Mouse (Mus musculus): ENCODE measurements at regions not wholly inside any gene's neighbourhood (a gene's known extent, or its start where the extent isn't known, plus 50 kb on each side); places are given as distances from the start of the nearest gene placed in this dataset.
A peak's percentile ranks its signal among the peaks of the same experiment; 100 is the strongest.

DNA sequence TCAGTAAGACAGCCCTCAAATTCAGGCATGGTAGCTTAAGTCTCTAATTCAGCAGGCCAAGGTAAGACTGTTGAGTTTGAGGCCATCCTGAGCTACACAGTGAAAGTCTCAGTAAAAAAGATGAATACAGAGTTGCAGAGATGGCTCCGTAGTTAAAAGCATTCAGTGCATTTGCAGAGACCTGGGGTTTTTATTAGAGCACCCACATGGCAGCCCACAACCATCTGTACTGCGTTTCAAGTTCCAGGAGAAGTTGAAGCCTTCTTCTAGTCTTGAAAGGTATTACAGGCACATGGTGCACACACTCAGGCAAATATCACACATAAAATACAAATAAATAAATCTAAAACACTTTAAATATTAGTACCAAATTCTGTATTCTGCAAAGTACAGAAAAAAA lies 109.6 kb upstream of the Vstm2b start:
- no peak overlapping the region for H3K27ac ChIP-seq (ENCODE audit: insufficient read depth, low read length)
- no peaks in the 10 kb centered on the region; the same call in 1 of the 2 replicates for H3K27me3 ChIP-seq (ENCODE audit: control insufficient read depth, insufficient read depth, low read length)
- WGBS: 84% methylated on average over 2 of the region's 2 CpGs
- H3K4me3 ChIP-seq (replicated peaks; ENCODE audit: insufficient read depth, low read depth, low read length): no peak overlapping the region
- TF ChIP-seq POLR2A (IDR thresholded peaks at IDR 0.05; ENCODE audit: borderline replicate concordance, insufficient read depth, low read length): no peak
- TF ChIP-seq CTCF (IDR thresholded peaks at IDR 0.05; ENCODE audit: borderline replicate concordance, insufficient read depth, low read depth, low read length): no peak
- no peaks in the 10 kb centered on the region for H3K4me1 ChIP-seq (ENCODE audit: control insufficient read depth, insufficient read depth, low read length)
- no peak for DNase-seq

GRCm38 (mm10) chr7:40794458-40795207 lies 103.5 kb upstream of the Vstm2b start:
- Histone ChIP-seq H3K27me3 (ENCODE audit: control insufficient read depth, insufficient read depth, low read length) (no peaks in the 10 kb centered on the region; the same call in 1 of the 2 replicates), H3K4me1 (ENCODE audit: control insufficient read depth, insufficient read depth, low read length) (no peaks in the 10 kb centered on the region), H3K4me3 (replicated peaks; ENCODE audit: insufficient read depth, low read depth, low read length) (no peak overlapping the region), H3K27ac (ENCODE audit: insufficient read depth, low read length) (no peak overlapping the region)
- no peak for DNase-seq
- TF ChIP-seq POLR2A (IDR thresholded peaks at IDR 0.05; ENCODE audit: borderline replicate concordance, insufficient read depth, low read length): no peak
- TF ChIP-seq CTCF (IDR thresholded peaks at IDR 0.05; ENCODE audit: borderline replicate concordance, insufficient read depth, low read depth, low read length): no peak
- 29% methylated on average over 11 of the region's 11 CpGs for WGBS

DNA sequence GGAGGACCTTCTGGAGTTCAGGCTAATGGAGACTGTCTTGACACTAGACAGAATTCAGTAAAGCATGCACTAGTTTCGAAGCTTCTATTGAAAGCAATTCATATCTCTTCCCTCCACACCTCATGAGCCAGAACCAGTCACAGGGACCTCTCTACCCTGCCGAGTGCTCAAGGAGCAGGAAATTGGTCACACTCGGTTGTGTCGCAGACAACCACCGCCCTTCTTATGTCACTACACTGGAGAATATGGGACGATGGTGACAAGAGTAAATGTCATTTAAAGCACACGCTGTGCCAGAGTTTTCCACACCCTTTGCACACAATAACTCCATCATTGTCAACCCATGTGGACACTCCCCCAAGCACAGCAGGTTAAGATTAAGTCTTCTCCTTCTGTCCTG lies 98.3 kb upstream of the Vstm2b start:
- no peak overlapping the region for H3K4me3 ChIP-seq (replicated peaks; ENCODE audit: insufficient read depth, low read depth, low read length)
- 58% methylated on average over 7 of the region's 7 CpGs for WGBS
- no peak for DNase-seq
- no peak overlapping the region for H3K27ac ChIP-seq (ENCODE audit: insufficient read depth, low read length)
- H3K27me3 ChIP-seq (ENCODE audit: control insufficient read depth, insufficient read depth, low read length): no peaks in the 10 kb centered on the region; the same call in 1 of the 2 replicates
- TF ChIP-seq CTCF (IDR thresholded peaks at IDR 0.05; ENCODE audit: borderline replicate concordance, insufficient read depth, low read depth, low read length): no peak
- TF ChIP-seq POLR2A (IDR thresholded peaks at IDR 0.05; ENCODE audit: borderline replicate concordance, insufficient read depth, low read length): no peak
- H3K4me1 ChIP-seq (ENCODE audit: control insufficient read depth, insufficient read depth, low read length): no peaks in the 10 kb centered on the region

DNA sequence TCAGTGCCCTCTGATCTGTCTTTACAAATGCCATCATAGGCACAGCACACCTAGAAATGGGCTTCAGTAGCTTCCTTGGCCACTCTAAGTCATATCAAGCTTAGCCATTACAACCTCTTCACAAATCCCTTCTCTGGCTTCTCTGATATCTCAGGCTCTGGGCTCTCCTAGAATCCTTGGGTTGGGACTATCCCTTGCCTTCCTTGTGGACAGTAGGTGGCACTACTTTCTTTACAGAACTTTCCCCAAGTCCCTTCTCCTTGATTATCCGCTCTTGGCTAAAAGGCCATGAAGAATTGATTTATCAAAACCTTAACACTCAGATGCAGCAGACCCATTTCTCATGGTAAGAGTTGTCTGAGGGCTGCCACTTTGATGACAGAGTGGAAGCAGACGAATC lies 96.8 kb upstream of the Vstm2b start:
- 62% methylated on average over 2 of the region's 2 CpGs for WGBS
- Histone ChIP-seq H3K27ac (ENCODE audit: insufficient read depth, low read length) (no peak overlapping the region), H3K27me3 (ENCODE audit: control insufficient read depth, insufficient read depth, low read length) (no peaks in the 10 kb centered on the region; the same call in 1 of the 2 replicates), H3K4me1 (ENCODE audit: control insufficient read depth, insufficient read depth, low read length) (no peaks in the 10 kb centered on the region), H3K4me3 (replicated peaks; ENCODE audit: insufficient read depth, low read depth, low read length) (no peak overlapping the region)
- TF ChIP-seq POLR2A (IDR thresholded peaks at IDR 0.05; ENCODE audit: borderline replicate concordance, insufficient read depth, low read length): no peak
- no peak for TF ChIP-seq CTCF (IDR thresholded peaks at IDR 0.05; ENCODE audit: borderline replicate concordance, insufficient read depth, low read depth, low read length)
- DNase-seq: no peak

- WGBS: 51% methylated on average over 2 of the region's 2 CpGs
- Histone ChIP-seq H3K27me3 (ENCODE audit: control insufficient read depth, insufficient read depth, low read length) (no peaks in the 10 kb centered on the region), H3K27ac (ENCODE audit: insufficient read depth, low read length) (no peak overlapping the region), H3K4me3 (replicated peaks; ENCODE audit: insufficient read depth, low read depth, low read length) (no peak overlapping the region), H3K4me1 (ENCODE audit: control insufficient read depth, insufficient read depth, low read length) (no peaks in the 10 kb centered on the region)
- no peak for TF ChIP-seq POLR2A (IDR thresholded peaks at IDR 0.05; ENCODE audit: borderline replicate concordance, insufficient read depth, low read length)
- no peak for TF ChIP-seq CTCF (IDR thresholded peaks at IDR 0.05; ENCODE audit: borderline replicate concordance, insufficient read depth, low read depth, low read length)
- no peak for DNase-seq
These were observed 92.9 kb upstream of the Vstm2b start for GRCm38 (mm10) chr7:40805211-40805610.

DNA sequence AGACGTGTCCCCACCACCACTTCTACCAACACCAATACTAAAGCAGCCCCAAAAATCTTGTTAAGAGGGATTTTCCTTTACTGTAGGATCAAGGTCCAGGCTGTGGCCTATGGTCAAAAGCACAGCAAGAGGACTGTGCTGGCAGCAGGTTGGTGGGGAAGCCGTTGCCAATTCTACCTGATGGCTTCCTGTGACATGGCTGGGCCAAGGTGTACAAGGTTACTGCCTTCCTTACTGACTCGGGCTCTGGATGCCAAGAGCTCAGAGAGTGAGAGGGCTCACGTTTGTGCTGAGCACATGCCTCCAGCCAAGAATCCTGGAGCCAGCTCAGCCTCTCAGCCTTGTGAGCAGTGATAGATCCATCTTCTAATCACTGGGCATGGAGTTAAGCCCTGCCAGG lies 92.3 kb upstream of the Vstm2b start:
- H3K4me1 ChIP-seq (ENCODE audit: control insufficient read depth, insufficient read depth, low read length): no peaks in the 10 kb centered on the region
- TF ChIP-seq CTCF (IDR thresholded peaks at IDR 0.05; ENCODE audit: borderline replicate concordance, insufficient read depth, low read depth, low read length): no peak
- TF ChIP-seq POLR2A (IDR thresholded peaks at IDR 0.05; ENCODE audit: borderline replicate concordance, insufficient read depth, low read length): no peak
- WGBS: 23% methylated on average over 4 of the region's 4 CpGs
- no peak overlapping the region for H3K27ac ChIP-seq (ENCODE audit: insufficient read depth, low read length)
- DNase-seq: peak in 1 of 2 experiments; percentile 11
- no peak overlapping the region for H3K4me3 ChIP-seq (replicated peaks; ENCODE audit: insufficient read depth, low read depth, low read length)
- H3K27me3 ChIP-seq (ENCODE audit: control insufficient read depth, insufficient read depth, low read length): no peaks in the 10 kb centered on the region

- Histone ChIP-seq H3K27ac (ENCODE audit: insufficient read depth, low read length) (no peak overlapping the region), H3K4me1 (ENCODE audit: control insufficient read depth, insufficient read depth, low read length) (no peaks in the 10 kb centered on the region), H3K4me3 (replicated peaks; ENCODE audit: insufficient read depth, low read depth, low read length) (no peak overlapping the region), H3K27me3 (ENCODE audit: control insufficient read depth, insufficient read depth, low read length) (no peaks in the 10 kb centered on the region)
- 63% methylated on average over 4 of the region's 4 CpGs for WGBS
- DNase-seq: peak in 1 of 2 experiments; percentile 3
- TF ChIP-seq CTCF (IDR thresholded peaks at IDR 0.05; ENCODE audit: borderline replicate concordance, insufficient read depth, low read depth, low read length): no peak
- TF ChIP-seq POLR2A (IDR thresholded peaks at IDR 0.05; ENCODE audit: borderline replicate concordance, insufficient read depth, low read length): no peak
These were observed 85.2 kb upstream of the Vstm2b start for GRCm38 (mm10) chr7:40812952-40813351.

DNA sequence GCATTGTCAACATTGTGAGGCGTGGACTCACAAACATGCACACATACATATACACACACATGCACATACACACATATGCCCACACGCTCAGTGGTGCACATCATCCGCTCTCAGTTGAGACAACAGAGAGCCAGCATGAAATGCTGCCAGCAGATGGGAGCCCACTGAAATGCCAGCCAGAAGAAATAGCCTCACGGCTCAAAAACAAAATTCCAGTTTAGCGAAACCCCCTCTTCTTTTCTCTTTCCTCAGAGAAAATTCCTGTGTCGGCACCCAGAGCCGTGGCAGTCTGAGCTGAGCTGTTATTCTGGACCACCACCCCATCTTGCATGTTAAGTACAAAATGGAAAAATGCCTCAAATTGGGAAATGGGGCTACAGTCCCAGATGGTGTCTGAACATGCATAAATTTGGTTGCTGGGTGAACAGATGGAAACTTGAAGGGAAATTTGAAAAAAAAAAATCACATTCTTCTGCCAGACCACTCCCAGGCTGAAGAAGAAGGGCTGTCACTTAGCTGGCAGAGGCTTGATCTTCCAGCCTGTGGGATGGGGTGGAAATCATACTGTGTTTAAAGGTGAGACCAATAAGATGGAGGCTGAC lies 72.9 kb upstream of the Vstm2b start:
- TF ChIP-seq POLR2A (IDR thresholded peaks at IDR 0.05; ENCODE audit: borderline replicate concordance, insufficient read depth, low read length) (no peak), CTCF (IDR thresholded peaks at IDR 0.05; ENCODE audit: borderline replicate concordance, insufficient read depth, low read depth, low read length) (no peak)
- H3K4me3 ChIP-seq (replicated peaks; ENCODE audit: insufficient read depth, low read depth, low read length): no peak overlapping the region
- DNase-seq: no peak
- H3K4me1 ChIP-seq (ENCODE audit: control insufficient read depth, insufficient read depth, low read length): no peaks in the 10 kb centered on the region
- H3K27me3 ChIP-seq (ENCODE audit: control insufficient read depth, insufficient read depth, low read length): no peaks in the 10 kb centered on the region
- no peak overlapping the region for H3K27ac ChIP-seq (ENCODE audit: insufficient read depth, low read length)
- WGBS: 21% methylated on average over 7 of the region's 7 CpGs

All from cerebellum, adult 2 months (tissue).